ENCODE assay signal across 14 mouse cellular contexts in the genomic region with DNA sequence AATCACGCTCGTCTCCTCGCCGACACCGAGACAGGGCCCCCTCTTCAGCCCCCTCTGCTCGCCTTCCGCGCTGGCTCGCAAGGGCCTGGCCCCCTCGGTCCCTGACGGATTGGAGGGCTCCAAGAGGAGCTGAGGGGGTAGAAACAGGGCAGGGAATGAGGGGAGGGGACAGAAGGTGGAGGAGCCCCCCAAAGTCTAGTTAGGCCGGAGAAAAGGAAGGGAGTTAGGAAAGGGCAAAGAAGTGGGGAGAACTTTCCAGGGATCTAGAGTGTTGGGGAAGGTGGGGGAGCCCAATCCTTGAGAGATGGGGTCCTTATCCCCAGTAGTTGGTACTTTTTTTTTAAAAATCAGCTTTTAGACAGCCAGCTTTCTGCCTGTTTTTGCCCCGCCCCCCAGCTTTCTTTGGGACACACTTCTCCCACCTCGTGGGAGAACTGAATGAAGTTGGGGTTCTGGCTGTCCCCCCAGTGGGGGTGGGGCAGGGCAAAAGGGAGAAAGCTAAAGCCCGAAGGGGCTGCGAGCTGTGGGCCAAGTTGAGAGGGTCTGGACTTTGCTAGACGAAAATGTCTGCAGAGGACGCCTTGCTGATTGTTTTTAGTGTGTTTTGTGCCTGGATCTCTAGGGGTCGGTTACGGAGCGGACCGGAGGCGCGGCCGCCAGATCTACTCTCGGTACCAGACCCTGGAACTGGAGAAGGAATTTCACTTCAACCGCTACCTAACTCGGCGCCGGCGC. TPM values are rescaled to one million over a fixed set of nuclear protein-coding genes. Genes with fewer than 3 reads are reported as not detected.
DNase-seq lines count a peak whose midpoint lies in the region; ATAC-seq and TF ChIP-seq lines count a peak whose summit lies in the region.
"Had no signal": no experiment of that assay in that cellular context is flagged by ENCODE, and none has a peak within 500 bp of the region (broad histone marks: within the 10 kb centered on the region; RNA-seq: fewer than 3 reads in every experiment).

No protein-coding gene starts in this region.

- H3K27ac ChIP-seq in neural tube, embryonic 11.5 days (ENCODE audit: low read depth, low read length), result peak overlapping the region; percentile 97
- H3K27ac ChIP-seq in limb, embryonic 11.5 days (replicated peaks; ENCODE audit: low read depth, low read length), result peak overlapping the region; percentile 65; the same call in 1 of the 2 replicates
- H3K27ac ChIP-seq: liver, embryonic 15.5 days had no signal

- H3K9ac ChIP-seq in neural tube, embryonic 11.5 days (ENCODE audit: low read length), result peak overlapping the region; percentile 95
- H3K9ac ChIP-seq in limb, embryonic 11.5 days (ENCODE audit: low read length), result peak overlapping the region; percentile 55; the same call in 1 of the 2 replicates
- H3K9ac ChIP-seq: liver, embryonic 15.5 days had no signal

- no peaks in the 10 kb centered on the region; the same call in 1 of the 2 replicates for H3K36me3 ChIP-seq in neural tube, embryonic 11.5 days (ENCODE audit: control insufficient read depth, insufficient read depth, low read length)
- H3K36me3 ChIP-seq in limb, embryonic 11.5 days (ENCODE audit: control insufficient read depth, insufficient read depth, low read length), result no peaks in the 10 kb centered on the region
- H3K36me3 ChIP-seq: liver, embryonic 15.5 days had no signal

- under 1% methylated on average over 31 of the region's 31 CpGs for WGBS in neural tube, embryonic 11.5 days
- WGBS in limb, embryonic 11.5 days, result 1% methylated on average over 31 of the region's 31 CpGs
- 7% methylated on average over 31 of the region's 31 CpGs for WGBS in lung, adult 2 months

- DNase-seq in heart, adult 11 months, result peak; percentile 77
- DNase-seq in heart, postnatal 25 days (ENCODE audit: low spot score), result no peak
- DNase-seq in neural tube, embryonic 11.5 days (ENCODE audit: low spot score), result peak; percentile 56
- no peak for DNase-seq in neural tube, embryonic 10.5 days (ENCODE audit: extremely low spot score, low spot score)
- DNase-seq in limb, embryonic 11.5 days (ENCODE audit: low spot score), result no peak
- peak; percentile 18 for DNase-seq in yolk sac, embryonic 10.5 days (ENCODE audit: low spot score)
- DNase-seq in right cerebral cortex, postnatal 25 days, result no peak
- DNase-seq in lung, adult 2 months, result no peak
- DNase-seq: B cell, adult 2 months; gastrocnemius, postnatal 10 days; heart, postnatal 10 days had no signal

- no peaks in the 10 kb centered on the region for H3K27me3 ChIP-seq in neural tube, embryonic 11.5 days (ENCODE audit: control insufficient read depth, insufficient read depth, low read length)
- H3K27me3 ChIP-seq in limb, embryonic 11.5 days (ENCODE audit: control insufficient read depth, insufficient read depth, low read length), result peaks cover 60% of the 10 kb centered on the region

- no peaks in the 10 kb centered on the region for H3K9me3 ChIP-seq in neural tube, embryonic 11.5 days (ENCODE audit: control insufficient read depth, low read length)
- H3K9me3 ChIP-seq in limb, embryonic 11.5 days (ENCODE audit: control insufficient read depth, low read length), result no peaks in the 10 kb centered on the region
- H3K9me3 ChIP-seq: liver, embryonic 15.5 days had no signal

- TF ChIP-seq CTCF in lung, adult 2 months (IDR thresholded peaks at IDR 0.05; ENCODE audit: insufficient read depth, low read length), result no peak

- no peak for TF ChIP-seq POLR2A in lung, adult 2 months (IDR thresholded peaks at IDR 0.05; ENCODE audit: borderline replicate concordance, extremely low read depth, low read depth, low read length)

- intact Hi-C loops in heart, postnatal 25 days (cut with DNase I), result loop anchor here (5.0 kb wide), 1 partner anchor 122 kb away; no protein-coding TSS in a partner anchor

- H3K4me2 ChIP-seq in neural tube, embryonic 11.5 days (ENCODE audit: low read depth), result peak overlapping the region; percentile 99
- H3K4me2 ChIP-seq in limb, embryonic 11.5 days (ENCODE audit: low read depth, severe bottlenecking), result peak overlapping the region; percentile 47
- H3K4me2 ChIP-seq: liver, embryonic 15.5 days had no signal

- ATAC-seq in neural tube, embryonic 11.5 days (ENCODE audit: insufficient read depth, low FRiP score, low TSS enrichment), result no peak
- no peak for ATAC-seq in limb, embryonic 11.5 days (ENCODE audit: insufficient number of reproducible peaks, low FRiP score, low TSS enrichment, low read depth)

- H3K4me3 ChIP-seq in neural tube, embryonic 11.5 days (ENCODE audit: low read depth, low read length), result peak overlapping the region; percentile 62
- H3K4me3 ChIP-seq in limb, embryonic 11.5 days (ENCODE audit: low read depth, low read length), result peak overlapping the region; percentile 18
- no peak overlapping the region for H3K4me3 ChIP-seq in lung, adult 2 months (replicated peaks; ENCODE audit: extremely low read depth, low read depth, low read length)
- H3K4me3 ChIP-seq: liver, embryonic 15.5 days had no signal

- peaks cover 57% of the 10 kb centered on the region for H3K4me1 ChIP-seq in neural tube, embryonic 11.5 days (ENCODE audit: control insufficient read depth, insufficient read depth, low read length)
- peaks cover 72% of the 10 kb centered on the region for H3K4me1 ChIP-seq in limb, embryonic 11.5 days (ENCODE audit: control insufficient read depth, insufficient read depth, low read length)
- H3K4me1 ChIP-seq in lung, adult 2 months (ENCODE audit: control insufficient read depth, insufficient read depth, low read length), result no peaks in the 10 kb centered on the region
- H3K4me1 ChIP-seq: liver, embryonic 15.5 days had no signal

RNA-seq across cellular contexts. Expression of gene Hoxc4, which starts 8.5 kb away (rescaled TPM):
- not detected for total RNA-seq in heart, postnatal 25 days (2021)
- polyA plus RNA-seq in neural tube, embryonic 11.5 days (2014; fragmentation: Nextera tagmentation; extraction: Ambion mirVana), result 62.6 and 67.3 TPM in 2 replicates
- 5.1 and 6.4 TPM in 2 replicates for polyA plus RNA-seq in limb, embryonic 11.5 days (2014; fragmentation: Nextera tagmentation; extraction: Ambion mirVana)
- 0.31 and 1.1 TPM in 2 replicates for polyA plus RNA-seq in lung, adult 2 months (2012; rRNA removed)
- total RNA-seq: layer of hippocampus, postnatal 10 days; megakaryocyte-erythroid progenitor cell, adult 5-6 weeks had no signal

RNA-seq across cellular contexts. Expression of gene Hoxc6, which starts 12.2 kb away (rescaled TPM):
- not detected for total RNA-seq in heart, postnatal 25 days (2021)
- polyA plus RNA-seq in neural tube, embryonic 11.5 days (2014; fragmentation: Nextera tagmentation; extraction: Ambion mirVana), result 95.9 and 96.4 TPM in 2 replicates
- polyA plus RNA-seq in limb, embryonic 11.5 days (2014; fragmentation: Nextera tagmentation; extraction: Ambion mirVana), result 9.5 and 10.9 TPM in 2 replicates
- 0.34 TPM in 1 of 2 replicates, not detected in the other for polyA plus RNA-seq in lung, adult 2 months (2012; rRNA removed)
- total RNA-seq: layer of hippocampus, postnatal 10 days; megakaryocyte-erythroid progenitor cell, adult 5-6 weeks had no signal

RNA-seq across cellular contexts. Expression of gene Hoxc8, which starts 19.9 kb away (rescaled TPM):
- total RNA-seq in heart, postnatal 25 days (2021), result not detected
- polyA plus RNA-seq in neural tube, embryonic 11.5 days (2014; fragmentation: Nextera tagmentation; extraction: Ambion mirVana), result 63.7 and 67.1 TPM in 2 replicates
- 4.6 and 4.8 TPM in 2 replicates for polyA plus RNA-seq in limb, embryonic 11.5 days (2014; fragmentation: Nextera tagmentation; extraction: Ambion mirVana)
- polyA plus RNA-seq in lung, adult 2 months (2012; rRNA removed), result not detected in 2 replicates
- total RNA-seq: heart, postnatal 10 days; layer of hippocampus, postnatal 10 days; megakaryocyte-erythroid progenitor cell, adult 5-6 weeks had no signal

RNA-seq across cellular contexts. Expression of gene Hoxc9, which starts 34.0 kb away (rescaled TPM):
- not detected for total RNA-seq in heart, postnatal 25 days (2021)
- polyA plus RNA-seq in neural tube, embryonic 11.5 days (2014; fragmentation: Nextera tagmentation; extraction: Ambion mirVana), result 36.1 and 40.0 TPM in 2 replicates
- 4.4 and 6.1 TPM in 2 replicates for polyA plus RNA-seq in limb, embryonic 11.5 days (2014; fragmentation: Nextera tagmentation; extraction: Ambion mirVana)
- not detected in 2 replicates for polyA plus RNA-seq in lung, adult 2 months (2012; rRNA removed)
- total RNA-seq: heart, postnatal 10 days; layer of hippocampus, postnatal 10 days; megakaryocyte-erythroid progenitor cell, adult 5-6 weeks had no signal
- polyA plus RNA-seq: liver, embryonic 15.5 days had no signal

RNA-seq across cellular contexts. Expression of gene Hoxc5, which starts 43.0 kb away (rescaled TPM):
- not detected for total RNA-seq in heart, postnatal 25 days (2021)
- polyA plus RNA-seq in neural tube, embryonic 11.5 days (2014; fragmentation: Nextera tagmentation; extraction: Ambion mirVana), result 36.3 and 37.3 TPM in 2 replicates
- polyA plus RNA-seq in limb, embryonic 11.5 days (2014; fragmentation: Nextera tagmentation; extraction: Ambion mirVana), result 8.3 and 9.1 TPM in 2 replicates
- polyA plus RNA-seq in lung, adult 2 months (2012; rRNA removed), result 0.36 and 1.6 TPM in 2 replicates
- total RNA-seq: layer of hippocampus, postnatal 10 days; megakaryocyte-erythroid progenitor cell, adult 5-6 weeks had no signal

Comparison
In these comparisons a context has a peak if more than half of its experiments do, and no peak if none do; other contexts are left out.
1. DNase-seq: peak in heart, adult 11 months (single experiment), neural tube, embryonic 11.5 days (single experiment) and yolk sac, embryonic 10.5 days (single experiment); none in heart, postnatal 25 days (single experiment), neural tube, embryonic 10.5 days (single experiment), limb, embryonic 11.5 days (single experiment), right cerebral cortex, postnatal 25 days (single experiment) and lung, adult 2 months (single experiment).
2. RNA of gene Hoxc8, which starts 19.9 kb away (polyA plus RNA-seq): 63.7 to 67.1 TPM in neural tube, embryonic 11.5 days; 4.6 to 4.8 TPM in limb, embryonic 11.5 days and not detected in lung, adult 2 months; every median in the first group is over 10 times any median in the second.